Mouse (Mus musculus) monocyte, adult 5-6 weeks (primary cell): Measurements from ENCODE around the gene Fam20a. TPM values are rescaled to one million over a fixed set of nuclear protein-coding genes. Genes with fewer than 3 reads are reported as not detected.

Experiments used
- ATAC-seq: fragments of 153-309, 156-312 bp; replicated peaks from 2 replicates; pipeline ENCODE4 v1.8.0; 2017; ENCODE audit warnings: mild to moderate bottlenecking; ENCODE audit not compliant: low TSS enrichment, insufficient number of reproducible peaks, severe bottlenecking, poor library complexity, low FRiP score
- total RNA-seq: library from RNA; stranded (forward); fragments of 200-1000, 200-491, 200-594 nt; gene quantifications from 3 replicates; pipeline ENCODE4 v1.2.3, GENCODE M21; 2017

The Fam20a gene
- total RNA-seq, 1 experiment from 2014 or later: 3.2 TPM

DNA sequence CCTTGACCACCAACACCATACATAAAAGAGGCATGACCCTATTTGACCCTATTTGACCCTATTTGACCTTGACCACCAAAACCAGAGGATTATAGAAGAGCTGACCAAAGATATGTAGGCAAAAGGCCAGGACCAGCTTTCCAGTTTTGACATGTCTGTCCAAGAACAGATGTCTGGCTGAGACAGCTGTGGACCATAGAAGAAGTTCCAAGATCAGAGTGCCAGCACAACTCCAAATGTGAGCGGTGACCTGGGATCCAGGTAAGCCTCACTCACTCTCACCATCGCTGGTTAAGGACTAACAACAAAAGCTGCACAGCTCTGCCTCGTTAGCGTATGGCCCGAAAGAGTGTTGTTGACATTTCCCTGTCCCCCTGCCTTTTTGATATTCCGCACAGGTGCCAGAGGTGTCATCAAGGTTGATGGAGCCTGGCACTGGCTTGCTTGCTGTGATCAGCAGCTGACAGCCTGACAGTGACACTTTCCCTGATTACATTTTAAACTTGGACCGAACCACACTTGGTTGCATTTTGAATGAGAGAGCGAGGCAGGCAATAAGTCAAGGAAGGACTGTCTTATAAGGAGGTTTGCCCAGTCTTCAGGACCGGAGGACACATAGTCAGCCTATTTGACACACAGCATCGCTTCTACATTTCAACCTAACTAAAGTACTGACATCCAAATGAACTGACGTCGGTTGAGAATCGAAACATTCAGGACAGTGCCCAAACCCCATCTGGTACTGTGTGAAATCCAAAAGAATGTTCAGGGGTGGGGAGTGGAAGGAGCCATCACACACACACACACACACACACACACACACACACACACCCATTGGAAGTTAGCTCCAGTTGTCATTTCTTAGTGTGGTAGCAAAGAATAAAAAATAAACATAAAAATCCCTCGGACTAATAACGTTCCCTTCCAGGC, 3.8 kb downstream of the Fam20a start:
- ATAC-seq: no peak

DNA sequence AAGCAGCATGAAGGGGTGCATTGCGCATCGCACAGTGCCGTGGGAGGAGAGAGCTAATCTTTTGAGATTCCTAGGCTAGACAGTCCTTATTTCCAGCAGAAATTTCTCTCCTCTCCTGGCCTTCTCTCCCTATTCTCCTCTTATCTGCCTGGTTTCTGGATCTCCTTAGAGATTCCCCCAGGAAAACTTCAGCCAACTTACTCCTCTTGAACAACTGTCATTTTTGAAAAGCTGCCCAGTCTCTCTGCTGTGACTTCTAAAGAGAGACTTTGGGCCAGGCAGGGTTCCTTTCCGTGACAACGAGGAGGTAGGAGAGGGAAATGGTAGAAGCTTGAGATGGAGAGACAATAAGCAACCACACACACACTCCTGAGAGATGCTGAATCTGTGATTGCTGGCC, 4.6 kb downstream of the Fam20a start:
- no peak for ATAC-seq

DNA sequence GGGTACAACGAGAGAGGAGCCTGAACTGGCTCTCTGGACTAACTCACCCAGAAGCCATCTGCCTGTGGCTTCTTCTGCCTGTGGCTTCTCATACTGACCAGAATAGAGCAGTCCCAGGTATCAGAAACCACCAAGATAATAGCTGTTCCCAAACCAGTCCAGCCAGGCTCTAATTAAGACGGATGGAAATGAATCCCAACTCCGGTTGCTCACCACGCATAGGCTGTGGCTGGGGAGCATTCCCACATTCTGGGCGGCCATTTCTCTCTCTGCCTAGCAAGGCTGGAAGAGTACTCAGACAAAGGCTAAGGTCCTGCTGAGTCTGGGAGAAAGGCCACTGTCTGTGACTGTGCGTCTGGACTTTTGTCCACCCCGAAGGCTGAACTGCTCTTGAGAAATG, 5.1 kb downstream of the Fam20a start:
- no peak for ATAC-seq

DNA sequence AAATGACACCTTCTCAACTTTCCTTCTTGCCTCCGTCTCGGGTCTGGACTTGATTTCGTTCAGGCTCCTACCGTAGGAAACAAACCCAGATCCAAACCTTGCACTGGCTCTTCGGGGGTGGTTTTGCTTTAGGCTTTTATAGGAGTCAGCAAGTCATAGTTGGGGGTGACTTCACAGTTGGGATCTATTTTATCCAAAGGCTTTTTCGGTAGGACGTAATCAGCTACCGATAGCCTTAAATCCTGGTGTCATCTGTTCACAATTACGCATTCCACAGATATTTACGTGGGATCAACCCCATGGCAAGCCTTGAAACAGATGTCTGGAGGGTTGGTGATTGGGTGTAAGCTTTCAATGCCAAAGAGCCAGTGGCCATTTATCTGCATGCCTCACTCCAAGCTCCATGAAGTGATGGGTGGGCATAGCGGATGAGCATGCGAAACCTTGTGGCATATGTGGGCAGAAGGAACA, 6.7 kb downstream of the Fam20a start:
- ATAC-seq: no peak

DNA sequence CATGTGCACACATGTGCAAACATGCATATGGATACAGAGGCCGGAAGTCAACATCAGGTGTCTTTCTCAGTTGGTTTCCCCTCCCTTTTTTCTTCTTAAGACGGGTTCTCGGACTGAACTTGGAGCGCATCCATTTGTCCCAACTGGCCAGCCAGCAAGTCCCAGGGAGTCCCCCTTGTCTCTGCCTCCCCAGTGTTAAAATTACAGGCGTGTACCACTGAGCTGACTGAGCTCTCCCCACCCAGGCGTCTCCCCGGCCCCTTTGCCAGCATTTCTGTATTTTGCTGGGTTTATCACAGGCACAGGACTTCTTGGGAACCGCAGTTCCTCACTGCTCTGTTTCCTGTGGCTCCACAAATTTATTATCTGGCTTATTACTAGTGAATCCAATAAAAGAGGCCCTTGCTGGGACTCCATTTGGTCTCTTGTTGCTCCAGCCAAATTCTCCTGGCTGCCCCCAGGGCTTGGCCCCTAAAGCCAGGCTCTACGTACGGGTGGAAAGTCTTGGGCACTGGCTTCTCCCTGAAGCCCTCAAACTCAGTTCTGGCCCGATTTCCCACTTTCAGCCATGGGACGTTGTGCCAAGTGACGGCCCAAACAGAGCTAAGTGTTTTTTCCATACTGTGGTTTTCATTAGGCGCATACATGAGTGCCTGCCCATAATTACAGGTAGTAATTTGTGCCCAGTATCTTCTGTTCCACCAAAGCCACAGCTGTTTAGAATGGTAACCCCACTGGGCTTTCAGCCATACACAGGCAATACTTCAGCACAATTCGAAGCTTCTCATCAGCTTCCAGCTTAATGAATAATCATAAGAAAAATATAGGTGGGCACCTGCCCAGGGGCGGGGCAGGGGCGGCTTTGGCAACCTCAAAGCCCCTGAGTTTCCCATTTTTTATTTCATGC, 7.5 kb downstream of the Fam20a start:
- no peak for ATAC-seq

DNA sequence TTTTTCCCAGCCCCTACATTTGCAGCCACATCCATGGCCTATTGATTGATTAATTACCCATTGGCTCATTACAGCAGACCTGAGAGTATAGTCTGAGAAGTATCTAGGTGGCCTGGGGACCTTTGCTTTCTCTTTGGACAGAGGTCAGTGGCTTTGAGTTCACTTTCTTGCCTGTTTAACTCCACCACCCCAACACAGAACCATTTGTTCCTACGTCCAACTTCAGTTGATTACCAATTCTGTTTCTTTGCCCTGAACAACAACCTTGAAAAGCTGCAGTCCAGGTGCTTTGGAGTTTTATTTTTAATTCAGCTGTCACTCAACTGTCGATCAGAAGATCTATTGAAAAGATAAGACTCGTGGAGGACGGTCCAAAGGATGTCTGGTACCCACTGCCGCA, 12.6 kb downstream of the Fam20a start:
- ATAC-seq: no peak

DNA sequence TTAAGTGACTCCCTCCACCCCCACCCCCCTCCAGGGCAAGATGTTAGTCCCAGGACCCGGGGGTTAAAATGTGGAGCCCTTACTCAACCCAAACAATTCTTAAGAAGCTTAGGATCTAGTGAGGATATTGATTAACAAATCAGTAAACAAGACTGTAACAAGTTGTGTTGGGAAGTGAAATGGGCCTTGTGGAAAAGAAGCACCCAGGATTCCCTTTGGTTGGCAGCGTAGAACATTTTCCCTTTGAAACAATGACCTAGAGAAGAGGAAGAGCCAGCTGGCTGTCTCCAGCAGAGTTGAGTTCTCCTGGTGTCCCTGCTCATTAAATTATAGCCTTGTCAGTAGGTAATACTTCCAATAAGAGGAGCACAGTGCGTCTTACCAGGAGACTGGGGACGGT, 13.3 kb downstream of the Fam20a start:
- no peak for ATAC-seq

DNA sequence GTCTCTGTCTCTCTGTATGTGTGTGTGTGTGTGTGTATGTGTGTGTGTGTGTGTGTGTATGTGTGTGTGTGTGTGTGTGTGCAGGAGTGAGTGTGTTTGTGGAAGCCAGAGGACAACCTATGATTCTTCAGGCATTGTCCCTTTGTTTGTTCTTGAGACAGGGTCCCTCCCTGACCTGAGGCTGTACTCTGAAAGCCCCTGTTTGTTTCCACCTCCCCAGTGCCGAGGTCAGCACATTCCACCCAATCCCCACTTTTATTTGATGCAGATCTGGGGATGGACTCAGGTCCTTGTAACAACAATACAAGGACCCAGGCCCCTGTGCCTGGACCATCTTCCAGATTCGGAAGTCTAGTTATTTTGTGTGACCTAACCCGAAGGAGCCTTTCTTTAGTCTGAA, 14.6 kb downstream of the Fam20a start:
- no peak for ATAC-seq

DNA sequence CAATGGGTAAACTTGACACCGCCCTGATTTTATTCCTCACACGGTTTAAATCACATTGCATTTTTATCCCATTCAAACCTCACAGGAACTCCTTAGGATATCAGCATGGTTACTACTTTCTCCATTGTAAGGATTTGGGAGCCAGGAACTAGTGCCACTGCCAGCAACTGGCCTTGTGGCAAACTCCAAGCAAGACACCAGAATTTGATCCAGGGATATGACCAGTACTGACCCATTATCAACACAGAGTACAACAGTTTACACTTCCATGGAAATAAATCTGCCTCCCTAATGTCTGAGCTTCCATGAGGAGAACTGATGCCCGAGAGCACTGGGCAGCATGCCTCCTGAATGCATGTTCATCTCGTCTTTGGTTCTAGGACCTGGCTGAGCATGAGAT, 15.5 kb downstream of the Fam20a start:
- ATAC-seq: no peak

DNA sequence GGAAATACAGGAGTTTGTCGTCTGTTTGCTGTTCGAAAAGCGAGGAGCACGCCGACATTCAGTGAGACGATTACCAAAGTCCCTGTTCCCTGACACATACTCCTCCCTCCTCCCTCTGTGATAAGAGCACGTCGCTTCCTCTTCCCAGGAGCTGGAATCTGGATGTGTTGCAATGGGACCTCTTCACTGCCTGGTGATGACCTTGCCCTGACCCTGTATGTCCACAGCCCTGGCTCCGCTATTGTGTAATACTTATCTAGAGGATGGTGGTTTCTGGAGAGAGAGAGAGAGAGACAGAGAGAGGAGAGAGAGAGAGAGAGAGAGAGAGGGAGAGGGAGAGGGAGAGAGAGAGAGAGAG, 16.0 kb downstream of the Fam20a start:
- ATAC-seq: no peak

DNA sequence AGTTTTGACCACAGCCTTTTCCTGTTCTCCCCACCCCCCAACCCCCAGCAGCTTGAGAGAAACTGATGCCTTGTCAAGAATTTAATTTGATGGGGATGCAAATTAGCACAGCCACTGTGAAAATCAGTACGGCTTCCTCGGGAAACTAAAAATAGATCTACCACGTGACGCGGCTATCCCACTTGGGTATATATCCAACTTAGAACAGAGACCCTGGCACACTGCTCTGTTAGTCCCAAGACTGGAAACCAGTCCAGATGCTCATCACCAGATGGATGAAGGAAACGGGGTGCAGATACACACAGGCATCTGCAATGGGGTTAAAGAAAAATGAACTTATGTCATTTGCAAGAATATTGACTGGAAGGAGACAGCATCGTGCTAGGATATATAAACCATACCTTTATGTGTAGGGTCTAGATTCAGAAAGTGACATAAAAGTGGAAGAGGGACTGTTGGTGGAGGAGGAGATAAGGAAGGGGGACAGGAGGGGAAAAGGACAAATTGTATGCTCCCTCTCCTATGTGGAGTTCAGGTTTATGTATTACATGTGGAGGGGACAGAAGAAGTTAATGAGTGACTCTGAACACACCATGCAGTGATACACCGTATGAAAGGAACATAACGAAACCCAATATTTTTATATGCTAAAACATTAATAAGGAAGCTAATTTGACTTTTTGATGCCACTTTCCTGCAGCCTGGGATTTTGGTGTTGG, 16.6 kb downstream of the Fam20a start:
- no peak for ATAC-seq

DNA sequence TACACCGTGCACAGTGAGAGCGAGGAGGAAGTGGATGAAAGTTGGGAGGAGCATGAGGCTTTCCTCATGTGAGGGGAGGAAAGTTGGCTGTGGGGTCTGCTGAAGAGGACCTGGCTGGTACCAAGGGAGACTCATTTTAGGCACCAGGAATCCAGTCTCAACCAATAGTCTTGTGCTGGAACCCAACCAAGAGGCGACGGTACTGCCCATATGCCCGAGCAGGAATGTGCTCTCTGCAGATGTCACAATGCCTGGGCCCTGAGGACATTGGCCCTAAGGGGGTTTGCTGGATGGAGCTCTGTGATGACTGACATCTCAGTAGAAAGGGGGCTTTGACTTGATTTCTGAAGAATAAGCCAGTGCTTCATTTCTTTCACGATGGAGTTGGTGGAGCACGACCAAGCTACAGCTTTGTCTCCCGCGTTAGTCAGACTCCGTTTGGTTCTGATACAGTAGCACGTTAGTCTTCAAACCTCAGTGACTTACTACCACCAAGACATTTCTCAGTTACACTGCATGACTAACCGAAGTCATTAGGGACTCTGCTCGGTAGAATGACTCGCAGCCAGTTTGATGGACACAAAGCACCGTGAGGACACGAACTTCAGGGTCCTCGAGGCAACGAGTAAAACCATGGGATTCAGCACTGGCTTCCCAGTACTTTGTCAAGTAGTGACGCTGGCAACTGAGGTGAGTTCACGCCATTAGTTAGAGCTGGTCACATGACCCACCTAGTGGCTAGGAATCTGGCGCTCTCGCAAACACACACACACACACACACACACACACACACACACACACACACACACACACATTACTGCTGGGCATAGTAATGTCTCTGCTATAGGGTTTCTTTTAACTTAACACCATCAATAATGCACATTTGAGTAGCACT, 17.5 kb downstream of the Fam20a start:
- ATAC-seq: no peak

DNA sequence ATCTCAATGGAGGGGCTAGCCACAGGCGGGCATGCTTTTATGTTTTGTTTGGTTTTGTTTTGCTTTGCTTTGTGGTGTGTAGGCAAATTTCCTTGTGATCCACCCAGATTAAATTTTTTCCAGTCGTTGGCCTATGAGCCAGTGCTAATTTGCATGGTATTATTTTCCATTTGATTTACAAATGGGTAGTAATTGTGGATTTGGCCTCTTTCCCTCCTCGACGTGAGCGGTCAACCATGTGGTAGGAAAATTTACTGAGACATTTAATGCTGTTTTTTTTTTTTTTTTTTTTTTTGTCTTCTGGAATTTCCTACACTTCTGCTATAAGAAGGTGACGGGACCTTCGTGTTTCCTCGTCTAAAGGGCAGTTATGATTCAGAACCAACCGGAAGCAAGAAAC, 18.2 kb downstream of the Fam20a start:
- no peak for ATAC-seq

DNA sequence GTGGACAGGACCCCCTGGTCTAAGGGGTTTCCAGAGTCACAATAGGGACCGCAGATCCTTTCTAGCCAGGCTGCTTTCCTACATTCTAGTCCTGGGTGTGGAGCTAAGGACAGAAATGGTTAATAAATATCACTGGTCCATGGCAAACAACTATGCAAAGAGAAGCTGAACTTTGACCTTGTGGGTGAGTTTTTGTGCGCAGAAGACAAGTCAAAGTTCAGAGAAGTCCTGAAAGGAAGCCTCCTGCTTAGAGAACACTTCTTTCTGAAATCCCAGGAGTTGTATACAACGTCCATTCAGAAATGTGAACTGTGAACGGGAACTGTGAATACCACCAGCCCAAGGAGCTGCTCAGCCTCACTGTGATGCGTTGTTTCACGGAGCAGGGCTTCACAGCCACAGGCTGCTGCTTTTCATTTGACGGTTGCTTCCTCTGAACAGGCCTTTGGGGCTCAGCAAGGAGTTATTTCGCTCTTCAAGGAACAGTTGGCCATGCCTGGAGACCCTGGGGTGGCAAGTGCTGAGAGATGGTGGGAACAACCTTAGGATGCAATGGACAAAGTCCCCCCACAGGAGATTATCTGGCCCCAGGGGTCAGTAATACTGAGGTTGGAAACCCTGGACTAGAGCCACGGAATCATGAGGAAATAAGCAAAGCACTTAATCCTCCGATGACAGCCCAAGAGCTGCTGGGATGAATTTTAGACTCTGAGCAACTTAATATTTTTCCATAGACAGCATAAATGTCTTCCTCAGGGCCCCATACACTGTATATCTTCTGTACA, 19.9 kb downstream of the Fam20a start:
- ATAC-seq: no peak

DNA sequence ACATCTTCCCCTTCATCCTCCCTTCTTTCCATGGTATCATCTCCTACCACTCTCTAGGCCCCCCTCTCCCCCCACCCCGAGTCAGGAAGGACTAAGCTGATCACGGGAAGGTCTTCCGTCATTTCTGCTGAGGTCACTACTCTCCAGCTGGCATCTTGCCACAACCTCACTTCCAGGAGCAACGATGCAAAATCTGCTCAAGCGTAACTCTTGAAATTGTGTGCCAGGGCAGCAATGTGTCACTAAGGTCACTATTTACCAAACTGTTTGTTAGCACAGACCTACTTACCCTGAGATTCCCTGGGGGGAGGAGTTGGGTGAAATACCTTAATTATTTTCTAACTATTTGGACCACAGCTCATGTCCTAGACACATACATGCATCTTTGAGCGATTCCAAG, 21.3 kb downstream of the Fam20a start:
- no peak for ATAC-seq

DNA sequence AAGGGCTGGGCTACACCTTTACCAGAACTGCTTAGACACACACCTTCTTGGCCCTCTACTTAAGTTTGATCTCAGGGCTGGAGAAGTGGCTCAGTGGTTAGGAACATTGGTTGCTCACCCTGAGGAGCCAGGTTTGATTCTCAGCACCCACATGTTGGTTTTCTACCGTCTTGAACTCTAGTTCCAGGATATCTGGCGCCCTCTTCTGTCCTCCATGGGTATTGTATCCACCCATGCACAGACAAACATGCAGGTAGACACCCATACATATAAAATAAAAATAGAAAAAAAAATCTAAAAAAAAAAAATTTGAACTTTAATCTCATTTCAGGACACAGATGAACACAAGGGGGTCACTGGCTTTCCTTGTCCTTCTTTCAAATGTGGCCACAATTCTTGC, 22.3 kb downstream of the Fam20a start:
- ATAC-seq: no peak

DNA sequence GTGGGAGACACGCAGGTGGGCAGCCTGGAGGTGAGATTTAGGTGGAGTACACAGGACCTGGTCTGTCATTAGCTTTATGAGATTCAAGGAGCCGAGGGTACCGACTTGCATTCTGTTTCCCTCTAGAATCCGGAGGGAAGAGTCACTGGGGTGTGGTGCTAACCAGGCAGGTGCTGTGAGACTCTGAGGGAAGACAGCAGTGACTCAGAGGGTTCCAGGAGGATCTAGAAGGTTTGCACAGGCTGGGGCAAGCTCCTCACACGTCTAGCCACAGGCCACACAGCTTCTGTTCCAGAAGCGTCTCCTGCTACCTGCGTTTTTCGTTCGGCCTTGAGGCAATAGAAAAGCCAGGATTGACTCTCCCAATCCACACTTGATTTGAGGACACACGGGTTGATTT, 23.3 kb downstream of the Fam20a start:
- no peak for ATAC-seq
